Mouse (Mus musculus) ES-Bruce4 (cell line): Measurements from ENCODE around the gene Wdr70.

ENCODE experiments used
- CTCF ChIP-seq: IDR thresholded peaks from one replicate; pipeline ENCODE4 v1.8.1; 2011; ENCODE audit warnings: low read depth, low read length
- POLR2A ChIP-seq: IDR thresholded peaks from one replicate; pipeline ENCODE4 v1.8.1; 2011; ENCODE audit warnings: low read length; ENCODE audit not compliant: insufficient read depth

- no peak for TF ChIP-seq CTCF
- TF ChIP-seq POLR2A: no peak
Measured at GRCm38 (mm10) chr15:7935571-7936165, 163.3 kb downstream of the Wdr70 start.
